Mouse (Mus musculus) CH12.LX (cell line): ENCODE results near the gene Hyou1. TPM values are rescaled to one million over a fixed set of nuclear protein-coding genes. Genes with fewer than 3 reads are reported as not detected.

Experiments
- DNase-seq: peaks from one replicate; pipeline ENCODE4 v3.0.0-alpha.2; 2013; ENCODE audit errors: extremely low read depth
- H3K27ac ChIP-seq: 2 replicates; pipeline ENCODE4 v1.5.1; 2012; ENCODE audit warnings: low read depth, mild to moderate bottlenecking, control low read depth, moderate library complexity; ENCODE audit not compliant: insufficient read depth
- H3K27me3 ChIP-seq: replicated peaks from 2 replicates; pipeline ENCODE3; 2012; ENCODE audit warnings: inconsistent platforms
- H3K36me3 ChIP-seq, 2 experiments: replicated peaks in 1 of 2; 2 replicates each; pipeline versions ENCODE3 to v1.6.1; 2012; ENCODE audit warnings: inconsistent platforms in 1 of 2, low read length in 1 of 2, mild to moderate bottlenecking in 1 of 2, mixed read lengths in 1 of 2, moderate library complexity in 1 of 2; ENCODE audit not compliant: control insufficient read depth in 1 of 2, insufficient read depth in 1 of 2
- H3K4me1 ChIP-seq, 2 experiments: 2 replicates each; pipeline ENCODE4 v1.6.1; 2012; ENCODE audit warnings: inconsistent platforms in 1 of 2, moderate library complexity in 1 of 2; ENCODE audit not compliant: insufficient read depth in 2 of 2, control insufficient read depth in 1 of 2
- H3K4me2 ChIP-seq: 2 replicates; pipeline ENCODE4 v1.6.1; 2012; ENCODE audit warnings: low read depth, mild to moderate bottlenecking, control low read depth; ENCODE audit not compliant: poor library complexity, insufficient read depth, severe bottlenecking
- H3K4me3 ChIP-seq, 3 experiments: fragments of 150-350 bp in 1 of 3; sonication (generic) in 1 of 3; replicated peaks in 1 of 3; 2 replicates each; pipeline versions ENCODE3 to v1.5.1; 2011 to 2012; ENCODE audit warnings: low read depth in 2 of 3, low read length in 2 of 3, mild to moderate bottlenecking in 2 of 3, moderate library complexity in 2 of 3, control low read depth in 1 of 3, improper control_type of control experiment in 1 of 3, inconsistent platforms in 1 of 3, mixed read lengths in 1 of 3; ENCODE audit not compliant: poor library complexity in 1 of 3
- H3K79me2 ChIP-seq: replicated peaks from 2 replicates; pipeline ENCODE4 v1.6.1; 2012; ENCODE audit warnings: mild to moderate bottlenecking, moderate library complexity; ENCODE audit not compliant: control insufficient read depth, poor library complexity, insufficient read depth, severe bottlenecking; ENCODE audit errors: extremely low read depth
- H3K9ac ChIP-seq: 2 replicates; pipeline ENCODE4 v1.6.1; 2012; ENCODE audit warnings: low read depth, mild to moderate bottlenecking, control low read depth, moderate library complexity; ENCODE audit not compliant: insufficient read depth
- H3K9me3 ChIP-seq: replicated peaks from 2 replicates; pipeline ENCODE3; 2012; ENCODE audit warnings: low read length, inconsistent platforms, mixed read lengths
- BHLHE40 ChIP-seq: IDR thresholded peaks from 2 replicates; pipeline ENCODE4 v1.6.1; 2011; ENCODE audit warnings: mild to moderate bottlenecking, low read depth, low read length, improper control_type of control experiment
- CHD1 ChIP-seq: IDR thresholded peaks from 2 replicates; pipeline ENCODE4 v1.6.1; 2012; ENCODE audit warnings: low read depth, low read length, improper control_type of control experiment, inconsistent platforms
- CHD2 ChIP-seq: IDR thresholded peaks from 2 replicates; pipeline ENCODE4 v1.6.1; 2011; ENCODE audit warnings: low read length, improper control_type of control experiment
- CTCF ChIP-seq, 2 experiments: IDR thresholded peaks in 1 of 2; conservative IDR thresholded peaks in 1 of 2; 2 replicates each; pipeline ENCODE4 v1.5.1; 2011 to 2012; ENCODE audit warnings: low read depth in 2 of 2, low read length in 2 of 2, improper control_type of control experiment in 1 of 2, inconsistent platforms in 1 of 2, mild to moderate bottlenecking in 1 of 2, moderate library complexity in 1 of 2
- E2F4 ChIP-seq: IDR thresholded peaks from 2 replicates; pipeline ENCODE4 v1.6.1; 2011; ENCODE audit warnings: low read depth, low read length, improper control_type of control experiment; ENCODE audit not compliant: insufficient replicate concordance
- ELF1 ChIP-seq: IDR thresholded peaks from 2 replicates; pipeline ENCODE4 v1.6.1; 2014; ENCODE audit warnings: low read depth, mild to moderate bottlenecking, inconsistent platforms, low read length, improper control_type of control experiment
- EP300 ChIP-seq: IDR thresholded peaks from 2 replicates; pipeline ENCODE4 v1.6.1; 2011; ENCODE audit warnings: low read length, improper control_type of control experiment
- ETS1 ChIP-seq: conservative IDR thresholded peaks from 2 replicates; pipeline ENCODE4 v1.6.1; 2012; ENCODE audit warnings: low read depth, mild to moderate bottlenecking, inconsistent platforms, low read length, improper control_type of control experiment, moderate library complexity
- GABPA ChIP-seq: IDR thresholded peaks from 2 replicates; pipeline ENCODE4 v1.6.1; 2012; ENCODE audit warnings: low read depth, low read length, improper control_type of control experiment, inconsistent platforms; ENCODE audit not compliant: insufficient replicate concordance
- HCFC1 ChIP-seq: IDR thresholded peaks from 2 replicates; pipeline ENCODE4 v1.6.1; 2012; ENCODE audit warnings: low read depth, mild to moderate bottlenecking, inconsistent platforms, low read length, improper control_type of control experiment
- IRF4 ChIP-seq: IDR thresholded peaks from 2 replicates; pipeline ENCODE4 v1.6.1; 2014; ENCODE audit warnings: low read depth, mild to moderate bottlenecking, inconsistent platforms, low read length, improper control_type of control experiment
- JUN ChIP-seq: IDR thresholded peaks from 2 replicates; pipeline ENCODE4 v1.6.1; 2011; ENCODE audit warnings: low read depth, mild to moderate bottlenecking, low read length, improper control_type of control experiment, moderate library complexity; ENCODE audit not compliant: insufficient read depth
- JUND ChIP-seq: conservative IDR thresholded peaks from 2 replicates; pipeline ENCODE4 v1.6.1; 2011; ENCODE audit warnings: low read depth, low read length, improper control_type of control experiment
- KAT2A ChIP-seq: IDR thresholded peaks from 2 replicates; pipeline ENCODE4 v1.6.1; 2012; ENCODE audit warnings: low read length, improper control_type of control experiment, inconsistent platforms; ENCODE audit not compliant: insufficient replicate concordance
- MAFK ChIP-seq: IDR thresholded peaks from 2 replicates; pipeline ENCODE4 v1.6.1; 2011; ENCODE audit warnings: low read length, improper control_type of control experiment; ENCODE audit not compliant: insufficient replicate concordance
- MAX ChIP-seq: IDR thresholded peaks from 2 replicates; pipeline ENCODE4 v1.6.1; 2011; ENCODE audit warnings: low read length, improper control_type of control experiment
- MAZ ChIP-seq: IDR thresholded peaks from 2 replicates; pipeline ENCODE4 v1.6.1; 2012; ENCODE audit warnings: low read depth, mild to moderate bottlenecking, inconsistent platforms, low read length, improper control_type of control experiment, moderate library complexity
- MEF2A ChIP-seq: IDR thresholded peaks from 2 replicates; pipeline ENCODE4 v1.6.1; 2014; ENCODE audit warnings: low read depth, mild to moderate bottlenecking, inconsistent platforms, low read length, improper control_type of control experiment, borderline replicate concordance
- MXI1 ChIP-seq: IDR thresholded peaks from 2 replicates; pipeline ENCODE4 v1.6.1; 2011; ENCODE audit warnings: mild to moderate bottlenecking, low read depth, low read length, improper control_type of control experiment
- MYC ChIP-seq: IDR thresholded peaks from 2 replicates; pipeline ENCODE4 v1.6.1; 2011; ENCODE audit warnings: low read depth, mild to moderate bottlenecking, improper control_type of control experiment, low read length
- NELFE ChIP-seq: IDR thresholded peaks from 2 replicates; pipeline ENCODE4 v1.6.1; 2011; ENCODE audit warnings: low read depth, low read length, improper control_type of control experiment
- NRF1 ChIP-seq: IDR thresholded peaks from 2 replicates; pipeline ENCODE4 v1.6.1; 2014; ENCODE audit warnings: low read depth, mild to moderate bottlenecking, inconsistent platforms, low read length, improper control_type of control experiment, moderate library complexity
- PAX5 ChIP-seq: IDR thresholded peaks from 2 replicates; pipeline ENCODE4 v1.6.1; 2012; ENCODE audit warnings: low read length, inconsistent platforms, mixed read lengths
- POLR2A ChIP-seq: IDR thresholded peaks from 2 replicates; pipeline ENCODE4 v1.6.1; 2011; ENCODE audit warnings: low read depth, mild to moderate bottlenecking, improper control_type of control experiment, low read length
- POLR2AphosphoS2 ChIP-seq: IDR thresholded peaks from 2 replicates; pipeline ENCODE4 v1.6.1; 2011; ENCODE audit warnings: low read depth, low read length, improper control_type of control experiment
- RAD21 ChIP-seq: IDR thresholded peaks from 2 replicates; pipeline ENCODE4 v1.6.1; 2011; ENCODE audit warnings: low read depth, mild to moderate bottlenecking, low read length, improper control_type of control experiment, moderate library complexity
- RCOR1 ChIP-seq: conservative IDR thresholded peaks from 2 replicates; pipeline ENCODE4 v1.6.1; 2012; ENCODE audit warnings: low read depth, mild to moderate bottlenecking, inconsistent platforms, low read length, improper control_type of control experiment
- SIN3A ChIP-seq: IDR thresholded peaks from 2 replicates; pipeline ENCODE4 v1.6.1; 2012; ENCODE audit warnings: low read length, improper control_type of control experiment, inconsistent platforms
- SMC3 ChIP-seq: IDR thresholded peaks from 2 replicates; pipeline ENCODE4 v1.6.1; 2011; ENCODE audit warnings: low read depth, low read length, improper control_type of control experiment
- TBP ChIP-seq: conservative IDR thresholded peaks from 2 replicates; pipeline ENCODE4 v1.6.1; 2011; ENCODE audit warnings: low read depth, low read length, improper control_type of control experiment
- TCF12 ChIP-seq: IDR thresholded peaks from 2 replicates; pipeline ENCODE4 v1.6.1; 2014; ENCODE audit warnings: low read depth, mild to moderate bottlenecking, inconsistent platforms, low read length, improper control_type of control experiment
- UBTF ChIP-seq: IDR thresholded peaks from 2 replicates; pipeline ENCODE4 v1.6.1; 2012; ENCODE audit warnings: low read depth, mild to moderate bottlenecking, inconsistent platforms, low read length, improper control_type of control experiment, moderate library complexity
- USF1 ChIP-seq: IDR thresholded peaks from 2 replicates; pipeline ENCODE4 v1.6.1; 2014; ENCODE audit warnings: low read depth, mild to moderate bottlenecking, inconsistent platforms, low read length, improper control_type of control experiment
- USF2 ChIP-seq: conservative IDR thresholded peaks from 2 replicates; pipeline ENCODE4 v1.6.1; 2011; ENCODE audit warnings: low read depth, low read length, improper control_type of control experiment
- ZC3H11A ChIP-seq: IDR thresholded peaks from 2 replicates; pipeline ENCODE4 v1.6.1; 2012; ENCODE audit warnings: low read depth, mild to moderate bottlenecking, inconsistent platforms, low read length, improper control_type of control experiment
- ZKSCAN1 ChIP-seq: IDR thresholded peaks from 2 replicates; pipeline ENCODE4 v1.6.1; 2012; ENCODE audit warnings: low read depth, inconsistent platforms, low read length, improper control_type of control experiment, borderline replicate concordance
- ZMIZ1 ChIP-seq: IDR thresholded peaks from 2 replicates; pipeline ENCODE4 v1.6.1; 2012; ENCODE audit warnings: low read depth, mild to moderate bottlenecking, inconsistent platforms, low read length, improper control_type of control experiment
- ZNF384 ChIP-seq: IDR thresholded peaks from 2 replicates; pipeline ENCODE4 v1.6.1; 2012; ENCODE audit warnings: low read depth, low read length, improper control_type of control experiment, inconsistent platforms
- dilution Hi-C: fragments of 300-500 bp; cut with MboI; formaldehyde crosslinking; loops from 2 replicates; pipeline ENCODE4 v1.14.3; 2020; ENCODE audit warnings: low sequenced_read_pairs; ENCODE audit not compliant: extremely low pct_unique_long_range_greater_than_20kb, extremely low pct_ligation_motif_present
- in situ Hi-C: fragments of 300-500 bp; cut with MboI; formaldehyde crosslinking; loops from 3 replicates; pipeline ENCODE4 v1.14.3; 2019; ENCODE audit warnings: low sequenced_read_pairs, low pct_ligation_motif_present, low pct_unique_long_range_greater_than_20kb, mixed read lengths
- polyA plus RNA-seq: library from polyadenylated mRNA; unstranded; fragments of >175 nt; gene quantifications from 2 replicates; pipeline ENCODE4 v1.2.1, GENCODE M21; 2012; ENCODE audit warnings: low read depth; ENCODE audit not compliant: insufficient read length
- total RNA-seq, 2 experiments: library from RNA; depleted of rRNA; stranded (reverse); fragments of 300-350 nt in 1 of 2; fragments of >200 nt in 1 of 2; gene quantifications; 2 replicates each; pipeline ENCODE4 v1.2.3; 2012 to 2014

Gene Hyou1
- total and polyA plus RNA-seq, 3 experiments = 32.6 to 89.9 (median 88.7) TPM

GRCm38 (mm10) chr9:44406906-44407751 lies 27.8 kb downstream of the Hyou1 start, which contains the start of the genes Rps25 and Trappc4:
TSS of gene Rps25 (plus strand) at chr9:44407139.
TSS of gene Trappc4 (minus strand) at chr9:44407600.
- peak within 1 kb of the TSS; percentile 91 to 95 (median 95) for H3K4me3 ChIP-seq
- H3K4me1 ChIP-seq = peaks cover 11 to 55% of the 10 kb centered on the region in 2 experiments
- H3K27me3 ChIP-seq = no peaks in the 10 kb centered on the region
- no peaks in the 10 kb centered on the region for H3K9me3 ChIP-seq
- in situ Hi-C loops (no loop called here), dilution Hi-C loops (no loop called here)
- H3K4me2 ChIP-seq = peak within 1 kb of the TSS; percentile 77
- DNase-seq = peak; percentile 93
- peaks cover 55 to 71% of the 10 kb centered on the region in 2 experiments for H3K36me3 ChIP-seq
- TF ChIP-seq CHD1 (no peak), USF1 (no peak), POLR2AphosphoS2 (peak; percentile 64; the same call in 1 of the 2 replicates), TBP (peak; percentile 85), CTCF (conservative IDR thresholded peaks at IDR 0.05 in 1 of 2, IDR thresholded peaks at IDR 0.05 in 1 of 2; ENCODE audit: low read depth in 2 of 2, low read length in 2 of 2) (no peak), CHD2 (peak; percentile 90), EP300 (no peak), ZC3H11A (no peak), SIN3A (peak; percentile 81), KAT2A (peak; percentile 92; the same call in 1 of the 2 replicates), MXI1 (peak; percentile 84), JUN (no peak), RCOR1 (0 out of 2 replicates have a peak, but pooled peaks have one; percentile 45), PAX5 (no peak), ELF1 (peak; percentile 84), POLR2A (peak; percentile 73), MAFK (no peak), NELFE (peak; percentile 42), E2F4 (0 out of 2 replicates have a peak, but pooled peaks have one; percentile 24), MYC (peak; percentile 46; the same call in 1 of the 2 replicates), UBTF (no peak), MAZ (peak; percentile 76), USF2 (no peak), MAX (peak; percentile 79), HCFC1 (peak; percentile 87), TCF12 (peak; percentile 66), BHLHE40 (peak; percentile 52), GABPA (no peak; the same call in 1 of the 2 replicates), ZMIZ1 (peak; percentile 63), ZNF384 (no peak; the same call in 1 of the 2 replicates), MEF2A (0 out of 2 replicates have a peak, but pooled peaks have one; percentile 28), ZKSCAN1 (no peak), RAD21 (no peak), ETS1 (no peak), NRF1 (peak; percentile 87), IRF4 (peak; percentile 46), JUND (no peak), SMC3 (no peak)
- H3K27ac ChIP-seq = peak within 1 kb of the TSS; percentile 86
- peaks cover 39% of the 10 kb centered on the region for H3K79me2 ChIP-seq
- H3K9ac ChIP-seq = peak within 1 kb of the TSS; percentile 95
